Mouse (Mus musculus) cerebellum, postnatal 10 days (tissue): Measurements from ENCODE around the gene Sobp.
A peak's percentile ranks its signal among the peaks of the same experiment; 100 is the strongest.

Experiments
- DNase-seq, 2 experiments: peaks; one replicate each; pipeline ENCODE4 v3.0.0; 2021; ENCODE audit warnings: mixed read lengths in 2 of 2

The Sobp gene

GRCm38 (mm10) chr10:43084087-43084366 is 90.3 kb downstream of the Sobp start:
- DNase-seq = no peak

- no peak for DNase-seq
Measured at GRCm38 (mm10) chr10:43083288-43084086, 90.8 kb downstream of the Sobp start.

- DNase-seq = peak; percentile 50 to 56
Measured at GRCm38 (mm10) chr10:43081316-43081715, 93.0 kb downstream of the Sobp start.

DNA sequence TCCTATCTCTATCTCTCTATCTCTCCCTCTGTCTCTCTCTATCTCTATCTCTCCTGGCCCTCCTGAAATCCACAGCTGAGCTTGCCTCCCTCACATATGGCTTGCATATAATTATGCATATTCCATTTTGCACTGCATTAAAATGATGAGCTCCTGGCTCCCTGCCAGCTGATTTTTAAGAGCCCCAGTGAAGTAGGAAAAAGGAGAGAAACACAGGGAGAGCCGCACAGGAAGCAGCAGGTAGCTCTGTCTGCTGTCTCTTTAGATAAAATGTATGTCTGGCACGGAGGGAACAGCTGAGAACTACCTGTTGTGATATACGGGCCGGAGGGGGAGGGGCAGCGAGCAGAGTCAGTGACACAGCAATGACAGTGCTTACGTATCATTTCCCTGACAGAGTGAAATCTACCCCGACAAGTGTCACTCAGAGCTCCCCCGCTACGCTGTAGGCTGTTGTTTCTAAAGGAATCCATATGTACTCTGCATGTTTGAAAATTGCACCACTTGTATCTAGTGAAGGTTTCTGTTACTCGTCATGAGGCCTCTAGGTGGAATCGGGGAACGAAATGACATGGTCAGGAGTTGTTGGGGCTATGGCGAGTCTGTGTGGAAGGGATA is 98.7 kb downstream of the Sobp start:
- peak; percentile 41 to 49 for DNase-seq

DNA sequence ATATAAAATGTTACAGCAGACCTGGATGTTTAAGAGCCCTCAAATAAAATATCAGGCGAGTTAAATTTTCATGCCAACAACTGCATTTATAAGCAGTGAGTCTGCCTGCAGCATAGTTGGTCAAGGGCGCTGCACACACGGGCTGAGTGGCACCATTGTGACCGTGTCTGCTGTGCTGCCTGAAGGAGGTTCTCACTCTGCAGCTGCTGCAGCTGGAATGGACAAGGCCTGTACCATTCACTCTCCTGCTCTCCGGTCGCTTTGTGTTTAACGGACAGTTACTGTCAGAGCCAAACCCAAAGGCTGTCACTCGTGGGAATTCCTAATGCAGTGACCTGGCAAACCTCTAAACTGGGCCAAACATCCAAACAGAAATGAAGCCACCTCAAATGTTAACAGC is 101.0 kb downstream of the Sobp start:
- no peak for DNase-seq

DNA sequence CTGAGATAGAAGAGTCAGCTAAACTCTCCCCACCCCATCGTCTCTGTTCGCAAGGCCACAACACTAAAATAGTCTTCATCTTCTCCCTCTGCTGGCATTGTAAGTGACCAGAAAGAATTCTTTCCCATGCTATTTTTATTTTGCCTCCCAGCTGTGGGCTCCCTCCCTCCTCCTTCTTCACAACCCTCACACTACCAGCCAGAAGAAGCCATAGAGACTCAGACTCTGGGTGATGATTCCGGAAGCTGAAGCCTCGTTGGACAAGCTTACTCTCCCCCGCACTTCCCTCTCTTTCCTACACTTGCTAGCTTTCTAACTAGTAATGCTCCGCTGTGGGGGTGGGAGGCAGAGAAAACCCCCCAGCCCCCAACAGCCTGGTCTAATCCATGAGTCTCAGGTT is 103.4 kb downstream of the Sobp start:
- DNase-seq = no peak

DNA sequence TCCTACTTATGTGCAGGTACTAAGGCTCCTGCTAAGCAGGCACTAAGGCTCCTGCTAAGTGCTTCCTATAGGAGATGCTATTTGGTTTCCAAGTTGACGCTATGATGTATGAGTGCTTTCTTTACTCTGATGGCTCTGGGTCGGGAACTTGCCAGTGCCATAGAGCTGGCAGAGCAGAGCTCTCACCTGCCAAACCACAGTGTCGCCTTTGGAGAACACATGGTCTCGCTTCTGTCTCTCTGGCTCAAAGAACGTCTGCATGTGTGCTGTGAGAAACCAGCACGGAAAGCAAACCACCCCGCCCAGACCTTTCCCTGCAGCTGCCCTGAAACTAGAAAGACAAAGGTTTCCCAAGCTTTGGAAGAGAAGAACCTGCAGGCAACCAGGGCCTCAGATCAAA is 109.0 kb downstream of the Sobp start:
- peak; percentile 60 to 63 for DNase-seq

DNA sequence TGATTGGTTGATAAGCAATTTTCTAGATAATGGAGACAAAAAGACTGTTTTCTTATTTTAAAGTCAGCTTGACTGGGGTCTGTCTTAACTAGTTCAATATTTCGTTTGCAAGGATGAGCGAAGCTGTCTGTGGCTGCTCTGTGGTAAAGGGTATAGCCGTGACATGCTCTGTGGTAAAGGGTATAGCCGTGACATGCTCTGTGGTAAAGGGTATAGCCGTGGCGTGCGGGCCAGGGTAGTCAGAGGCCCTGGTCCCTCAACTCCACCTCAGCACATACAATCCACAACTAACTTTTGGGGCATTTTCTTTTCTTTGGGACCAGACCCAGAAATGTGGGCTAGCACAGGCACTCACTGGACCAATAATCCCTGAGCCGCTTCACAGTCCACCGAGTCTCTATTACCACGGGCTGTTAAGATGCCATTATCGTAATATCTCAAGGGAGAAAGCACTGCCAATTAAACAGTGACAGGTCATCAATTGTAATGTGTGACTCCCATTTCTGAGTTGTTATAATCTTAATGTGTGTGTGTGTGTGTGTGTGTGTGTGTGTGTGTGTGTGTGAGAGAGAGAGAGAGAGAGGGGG is 112.7 kb downstream of the Sobp start:
- DNase-seq = no peak

- no peak for DNase-seq
Measured at GRCm38 (mm10) chr10:43055405-43055804, 118.9 kb downstream of the Sobp start.

- DNase-seq = no peak
Measured at GRCm38 (mm10) chr10:43054776-43055175, 119.6 kb downstream of the Sobp start.

DNA sequence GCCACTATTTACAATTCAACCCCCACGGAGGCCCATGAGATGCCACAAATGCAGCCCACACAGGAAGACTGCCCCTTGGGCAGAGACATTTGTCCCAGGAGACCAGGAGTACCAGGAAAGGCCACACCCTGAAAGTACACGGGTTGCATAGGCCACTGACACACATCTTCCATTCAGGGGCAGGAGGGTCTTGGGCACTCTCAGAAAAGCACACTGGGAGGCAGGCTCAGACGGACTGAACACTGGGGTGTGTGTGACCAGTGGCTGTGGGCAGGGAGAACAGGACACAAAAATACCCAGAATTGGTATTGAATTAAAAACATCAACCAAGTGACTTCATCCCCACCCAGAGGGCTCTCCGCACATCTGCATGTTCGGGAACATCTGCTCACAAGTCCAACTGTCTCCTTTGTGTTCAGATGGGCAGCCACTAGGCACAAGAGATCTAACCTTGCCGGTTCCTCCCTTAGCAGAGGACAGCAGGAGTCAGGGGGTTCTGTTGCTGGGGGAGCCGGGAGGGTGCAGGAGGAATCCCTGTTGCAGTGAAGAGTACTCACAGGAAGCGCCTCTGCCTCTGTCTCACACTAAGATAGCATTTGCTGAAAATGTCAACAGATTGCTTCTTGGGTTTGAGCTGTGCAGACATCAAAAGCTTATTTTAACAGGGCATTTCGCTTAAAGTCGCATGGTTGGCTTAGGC is 120.3 kb downstream of the Sobp start:
- no peak for DNase-seq

- DNase-seq = peak; percentile 72 to 78
Measured at GRCm38 (mm10) chr10:43052462-43052861, 121.9 kb downstream of the Sobp start.

- peak in 1 of 2 experiments; percentile 29 for DNase-seq
Measured at GRCm38 (mm10) chr10:43047804-43048348, 126.5 kb downstream of the Sobp start.

GRCm38 (mm10) chr10:43043351-43044209 is 130.8 kb downstream of the Sobp start:
- DNase-seq = peak; percentile 48 to 67

DNA sequence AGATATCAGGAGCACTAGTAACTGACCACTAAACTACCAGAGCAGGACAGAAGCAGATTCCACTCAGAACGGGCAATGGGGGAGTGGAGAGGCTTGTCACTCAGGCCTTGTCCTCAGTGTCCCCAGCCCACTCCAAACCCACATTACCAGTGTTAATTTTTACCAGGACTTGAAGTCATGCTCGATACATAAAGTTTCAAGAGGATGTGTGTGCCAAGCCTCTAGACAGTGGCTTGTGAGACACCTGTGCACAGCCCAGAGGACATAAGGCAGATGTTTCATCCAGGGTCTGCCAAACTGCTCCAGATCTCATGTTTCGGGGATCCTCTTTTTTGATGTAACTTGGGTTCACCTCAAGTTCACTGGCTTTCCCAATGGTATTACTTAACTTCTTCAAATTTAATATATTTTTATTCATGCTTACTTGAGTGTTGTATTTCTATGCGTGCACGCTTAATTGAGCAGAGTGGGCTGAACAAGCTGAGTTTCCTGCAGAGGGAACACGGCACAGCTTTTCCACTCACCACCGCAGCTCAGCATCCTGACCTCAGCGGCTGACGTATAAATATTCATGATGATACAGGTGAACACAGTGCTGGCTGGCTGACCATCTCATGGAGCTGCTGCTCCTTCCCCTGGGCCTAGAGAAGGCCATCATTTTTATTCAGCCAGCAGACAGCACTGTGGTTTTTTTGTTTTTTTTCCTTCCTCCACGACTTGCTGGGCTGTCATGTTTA is 131.6 kb downstream of the Sobp start:
- no peak for DNase-seq

DNA sequence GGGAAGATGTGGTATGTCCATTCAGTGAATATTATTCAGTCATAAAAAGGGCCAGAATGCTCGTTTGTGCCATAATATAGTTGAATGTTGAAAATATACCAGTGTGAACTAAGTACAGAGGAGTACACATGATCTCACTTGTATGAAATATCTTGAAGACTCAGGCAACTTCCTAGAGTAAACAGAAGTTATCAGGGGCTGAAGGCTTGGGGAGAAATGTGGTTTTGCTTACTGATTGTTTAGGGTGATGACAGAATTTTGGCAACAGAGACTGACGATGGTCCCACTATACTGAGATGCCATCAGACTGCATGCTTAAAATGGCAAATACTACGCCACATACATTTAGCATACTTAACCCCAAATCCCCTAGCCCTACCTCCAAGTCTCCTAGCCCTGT is 132.5 kb downstream of the Sobp start:
- no peak for DNase-seq

GRCm38 (mm10) chr10:43037455-43037793 is 136.9 kb downstream of the Sobp start:
- no peak for DNase-seq

DNA sequence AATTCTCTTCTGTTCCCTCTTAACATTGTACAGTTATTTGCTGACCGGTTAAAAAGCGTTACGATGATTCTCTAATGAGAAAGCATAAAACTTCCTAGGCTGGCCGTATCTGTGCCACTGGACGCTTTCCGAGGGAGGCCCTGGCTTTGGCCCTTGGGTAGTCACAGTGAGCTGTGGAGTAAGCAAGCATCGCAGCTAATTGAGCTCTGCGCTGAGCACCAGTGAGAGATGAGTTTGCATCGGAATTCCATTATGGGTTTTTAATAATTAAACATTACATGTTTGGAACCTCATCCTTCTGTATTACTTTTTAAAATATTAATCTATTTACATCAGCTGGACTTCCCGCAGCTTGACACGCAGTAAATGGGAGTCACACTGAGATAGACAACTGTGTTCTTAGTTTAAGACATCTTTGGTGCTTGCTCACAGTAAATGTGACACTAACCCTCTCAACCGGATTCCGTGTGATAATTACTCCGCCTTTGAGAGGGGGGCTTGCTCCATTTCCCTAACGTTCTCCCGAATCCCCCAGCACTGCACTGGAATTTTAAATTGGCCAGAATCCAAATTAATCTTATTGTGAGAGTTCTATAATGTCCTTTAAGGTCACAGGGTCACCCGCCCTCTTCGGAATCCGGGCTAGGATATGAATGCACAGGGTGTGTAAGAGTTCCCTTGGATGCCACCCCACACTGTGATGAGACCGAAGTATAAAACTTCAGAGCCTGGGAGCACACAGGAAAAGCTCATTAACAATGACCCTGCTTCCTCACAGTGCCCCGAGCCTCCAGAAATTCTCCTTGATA is 137.5 kb downstream of the Sobp start:
- DNase-seq = no peak

GRCm38 (mm10) chr10:43035579-43035978 is 138.8 kb downstream of the Sobp start:
- peak; percentile 36 to 48 for DNase-seq

DNA sequence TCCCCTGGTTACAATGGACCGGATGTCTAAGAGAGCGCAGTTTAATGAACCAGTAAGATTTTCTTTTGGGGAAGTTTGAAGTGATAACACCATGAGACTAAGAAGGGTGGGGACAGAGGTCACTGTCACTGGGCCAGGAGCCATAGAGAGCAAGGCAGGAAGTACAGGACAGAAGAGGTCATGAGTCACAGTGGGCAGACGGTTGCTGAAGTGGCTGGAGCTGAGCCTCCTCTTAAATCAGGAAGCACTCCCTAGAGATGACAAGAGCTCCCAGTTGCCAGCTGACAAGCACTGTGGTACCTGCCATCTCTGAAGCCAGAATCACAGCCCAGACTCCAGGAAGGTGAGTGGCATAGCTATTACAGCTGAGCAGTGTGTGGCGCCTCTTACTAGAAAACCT is 139.5 kb downstream of the Sobp start:
- no peak for DNase-seq
